Mouse (Mus musculus) stomach, postnatal 0 days (tissue): Measurements from ENCODE around the gene Zfhx3.

ENCODE experiments used
- CTCF ChIP-seq: IDR thresholded peaks from 2 replicates; pipeline ENCODE4 v1.5.1; 2016; ENCODE audit warnings: antibody characterized with exemption, low read depth, mild to moderate bottlenecking, moderate library complexity
- EP300 ChIP-seq: optimal IDR thresholded peaks from 2 replicates; pipeline ENCODE3; 2016; ENCODE audit warnings: antibody characterized with exemption

DNA sequence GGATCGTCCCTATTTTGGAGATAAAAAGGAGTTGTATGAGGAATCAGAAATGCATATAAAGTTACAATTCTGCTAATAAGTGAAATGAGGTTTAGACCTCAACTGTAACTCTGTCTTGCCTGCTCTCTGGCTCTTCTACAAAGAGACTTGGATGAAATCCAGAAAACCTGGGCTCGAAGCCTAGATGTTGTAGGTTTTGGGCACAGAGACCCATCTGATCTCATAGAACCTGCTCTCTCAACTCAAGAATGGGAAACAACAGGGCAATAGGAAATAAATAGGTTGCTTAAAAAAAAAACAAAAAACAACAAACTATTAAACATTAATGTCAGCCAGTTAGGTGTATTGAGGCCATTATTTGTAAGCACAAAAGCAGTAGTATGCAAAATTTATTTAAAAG, 182.6 kb downstream of the Zfhx3 start:
- TF ChIP-seq CTCF = no peak
- TF ChIP-seq EP300 = no peak
